Mouse (Mus musculus) intestine, embryonic 15.5 days (tissue): ENCODE results near the gene Stk24. TPM values are rescaled to one million over a fixed set of nuclear protein-coding genes. Genes with fewer than 3 reads are reported as not detected.
A peak's percentile ranks its signal among the peaks of the same experiment; 100 is the strongest.

Experiments used
- ATAC-seq: fragments of 200-750 bp; cut with Nextera tagmentation; 2 replicates; pipeline ENCODE4 v1.8.0; 2017; ENCODE audit warnings: moderate TSS enrichment, moderate library complexity
- H3K27ac ChIP-seq: fragments of 300-500 bp; sonication (generic); 2 replicates; pipeline ENCODE4 v1.5.1; 2015; ENCODE audit warnings: mild to moderate bottlenecking, inconsistent platforms
- H3K27me3 ChIP-seq: fragments of 300-500 bp; sonication (generic); replicated peaks from 2 replicates; pipeline ENCODE4 v1.6.1; 2015; ENCODE audit warnings: inconsistent platforms
- H3K36me3 ChIP-seq: fragments of 300-500 bp; sonication (generic); 2 replicates; pipeline ENCODE4 v1.6.1; 2015; ENCODE audit warnings: inconsistent platforms
- H3K4me1 ChIP-seq: fragments of 300-500 bp; sonication (generic); replicated peaks from 2 replicates; pipeline ENCODE4 v1.6.1; 2015; ENCODE audit warnings: inconsistent platforms
- H3K4me2 ChIP-seq: fragments of 300-500 bp; sonication (generic); replicated peaks from 2 replicates; pipeline ENCODE4 v1.6.1; 2015; ENCODE audit warnings: mild to moderate bottlenecking, inconsistent platforms
- H3K4me3 ChIP-seq: fragments of 300-500 bp; sonication (generic); replicated peaks from 2 replicates; pipeline ENCODE4 v1.5.1; 2015; ENCODE audit warnings: inconsistent platforms
- H3K9ac ChIP-seq: fragments of 300-500 bp; sonication (generic); 2 replicates; pipeline ENCODE4 v1.6.1; 2015; ENCODE audit warnings: inconsistent platforms
- H3K9me3 ChIP-seq: fragments of 300-500 bp; sonication (generic); 2 replicates; pipeline ENCODE4 v1.6.1; 2016; ENCODE audit warnings: inconsistent platforms
- WGBS: fragments of 180-500 bp; shearing (Covaris S2); methylation state at CpG from one replicate; pipeline ENCODE4 v1.1.7; 2015; 5-methylcytosine and 5-hydroxymethylcytosine counted together
- polyA plus RNA-seq: library from polyadenylated mRNA; unstranded; fragments of >200 nt; fragmentation: Nextera tagmentation; extraction: Ambion mirVana; gene quantifications from 2 replicates; pipeline ENCODE4 v1.2.1, GENCODE M21; 2015

Stk24 gene
- polyA plus RNA-seq, 1 experiment from 2014 or later, result 43.7 TPM

GRCm38 (mm10) chr14:121246048-121246731 lies 133.6 kb downstream of the Stk24 start:
- Histone ChIP-seq H3K27me3 (no peaks in the 10 kb centered on the region), H3K4me3 (no peak overlapping the region), H3K36me3 (peaks cover 6% of the 10 kb centered on the region), H3K27ac (no peak overlapping the region), H3K9me3 (no peaks in the 10 kb centered on the region), H3K9ac (no peak overlapping the region), H3K4me2 (no peak overlapping the region), H3K4me1 (peaks cover 8% of the 10 kb centered on the region; the same call in 1 of the 2 replicates)
- ATAC-seq, result no peak
- WGBS, result 85% methylated on average over 14 of the region's 14 CpGs

- peaks cover 10% of the 10 kb centered on the region for H3K36me3 ChIP-seq
- WGBS, result 93% methylated on average over 15 of the region's 15 CpGs
- H3K27me3 ChIP-seq, result no peaks in the 10 kb centered on the region
- H3K9me3 ChIP-seq, result no peaks in the 10 kb centered on the region
- H3K4me2 ChIP-seq, result no peak overlapping the region
- H3K9ac ChIP-seq, result no peak overlapping the region
- ATAC-seq, result no peak
- H3K4me1 ChIP-seq, result peaks cover 8% of the 10 kb centered on the region; the same call in 1 of the 2 replicates
- no peak overlapping the region for H3K4me3 ChIP-seq
- no peak overlapping the region for H3K27ac ChIP-seq
Observed at GRCm38 (mm10) chr14:121244104-121244503, 135.7 kb downstream of the Stk24 start.

- 35% methylated on average over 8 of the region's 8 CpGs for WGBS
- no peak overlapping the region for H3K4me2 ChIP-seq
- no peaks in the 10 kb centered on the region for H3K27me3 ChIP-seq
- H3K36me3 ChIP-seq, result peaks cover 17% of the 10 kb centered on the region
- H3K9ac ChIP-seq, result no peak overlapping the region
- H3K4me1 ChIP-seq, result no peaks in the 10 kb centered on the region
- H3K27ac ChIP-seq, result no peak overlapping the region
- peak; percentile 77 for ATAC-seq
- H3K4me3 ChIP-seq, result no peak overlapping the region
- H3K9me3 ChIP-seq, result no peaks in the 10 kb centered on the region
Observed at GRCm38 (mm10) chr14:121239386-121239785, 140.4 kb downstream of the Stk24 start.

GRCm38 (mm10) chr14:121238727-121239126 lies 141.1 kb downstream of the Stk24 start:
- Histone ChIP-seq H3K27ac (no peak overlapping the region), H3K9me3 (no peaks in the 10 kb centered on the region), H3K36me3 (peaks cover 12% of the 10 kb centered on the region; the same call in 1 of the 2 replicates), H3K4me2 (no peak overlapping the region), H3K27me3 (no peaks in the 10 kb centered on the region), H3K4me1 (no peaks in the 10 kb centered on the region), H3K4me3 (no peak overlapping the region), H3K9ac (no peak overlapping the region)
- ATAC-seq, result no peak
- 74% methylated on average over 10 of the region's 10 CpGs for WGBS

- no peaks in the 10 kb centered on the region for H3K9me3 ChIP-seq
- 88% methylated on average over 4 of the region's 4 CpGs for WGBS
Observed at GRCm38 (mm10) chr14:121236736-121237135, 143.1 kb downstream of the Stk24 start.

More at GRCm38 (mm10) chr14:121236736-121237135, 143.1 kb downstream of the Stk24 start:
- Histone ChIP-seq H3K36me3 (peaks cover 21% of the 10 kb centered on the region), H3K27ac (no peak overlapping the region), H3K4me1 (no peaks in the 10 kb centered on the region), H3K4me2 (no peak overlapping the region), H3K27me3 (no peaks in the 10 kb centered on the region), H3K9ac (no peak overlapping the region), H3K4me3 (no peak overlapping the region)
- ATAC-seq, result no peak

Other genes starting within 250 kb of the Stk24 start
- gene Slc15a1, start 125.2 kb upstream of the Stk24 start, polyA plus RNA-seq, result 6.0 and 6.6 TPM in 2 replicates